8 mouse cellular contexts compared by ENCODE assay signal in genomic region chr17:80059731-80060130, GRCm38 (mm10). TPM values are rescaled to one million over a fixed set of nuclear protein-coding genes. Genes with fewer than 3 reads are reported as not detected.
DNase-seq lines count a peak whose midpoint lies in the region; ATAC-seq lines count a peak whose summit lies in the region.

No protein-coding gene starts in this region.

- no peaks in the 10 kb centered on the region for H3K9me3 ChIP-seq in kidney, embryonic 14.5 days (ENCODE audit: control insufficient read depth, low read length)
- H3K9me3 ChIP-seq in embryonic facial prominence, embryonic 14.5 days (ENCODE audit: control insufficient read depth, low read length), result no peaks in the 10 kb centered on the region
- no peaks in the 10 kb centered on the region for H3K9me3 ChIP-seq in intestine, embryonic 14.5 days (ENCODE audit: control insufficient read depth, low read length)
- no peaks in the 10 kb centered on the region for H3K9me3 ChIP-seq in midbrain, embryonic 15.5 days

- H3K4me2 ChIP-seq in kidney, embryonic 14.5 days (replicated peaks; ENCODE audit: low read depth, low read length), result peak overlapping the region; percentile 62
- peak overlapping the region; percentile 65 for H3K4me2 ChIP-seq in embryonic facial prominence, embryonic 14.5 days (ENCODE audit: low read depth, low read length)
- peak overlapping the region; percentile 91 for H3K4me2 ChIP-seq in intestine, embryonic 14.5 days (ENCODE audit: low read length)
- peak overlapping the region; percentile 73 for H3K4me2 ChIP-seq in midbrain, embryonic 15.5 days

- H3K4me1 ChIP-seq in kidney, embryonic 14.5 days (ENCODE audit: control insufficient read depth, insufficient read depth, low read length), result peaks cover 14% of the 10 kb centered on the region
- peaks cover 17% of the 10 kb centered on the region; the same call in 1 of the 2 replicates for H3K4me1 ChIP-seq in embryonic facial prominence, embryonic 14.5 days (ENCODE audit: control insufficient read depth, insufficient read depth, low read length)
- peaks cover 17% of the 10 kb centered on the region for H3K4me1 ChIP-seq in intestine, embryonic 14.5 days (replicated peaks; ENCODE audit: control insufficient read depth, insufficient read depth, low read length)
- H3K4me1 ChIP-seq in midbrain, embryonic 15.5 days, result peaks cover 36% of the 10 kb centered on the region

- no peaks in the 10 kb centered on the region for H3K27me3 ChIP-seq in kidney, embryonic 14.5 days (ENCODE audit: control insufficient read depth, insufficient read depth, low read length)
- H3K27me3 ChIP-seq in embryonic facial prominence, embryonic 14.5 days (replicated peaks; ENCODE audit: control insufficient read depth, insufficient read depth, low read length), result no peaks in the 10 kb centered on the region
- H3K27me3 ChIP-seq in intestine, embryonic 14.5 days (replicated peaks; ENCODE audit: control insufficient read depth, insufficient read depth, low read length), result no peaks in the 10 kb centered on the region
- no peaks in the 10 kb centered on the region for H3K27me3 ChIP-seq in midbrain, embryonic 15.5 days (replicated peaks)

- DNase-seq in kidney, adult 9 months, result no peak
- no peak for DNase-seq in embryonic facial prominence, embryonic 14.5 days (ENCODE audit: low spot score)
- no peak for DNase-seq in intestine, embryonic 14.5 days (ENCODE audit: low spot score)
- no peak for DNase-seq in spleen, adult 18-20 months
- DNase-seq in adrenal gland, postnatal 25 days, result no peak

- H3K4me3 ChIP-seq in kidney, embryonic 14.5 days (ENCODE audit: low read length), result peak overlapping the region; percentile 90
- H3K4me3 ChIP-seq in embryonic facial prominence, embryonic 14.5 days (ENCODE audit: low read depth, low read length), result peak overlapping the region; percentile 100
- peak overlapping the region; percentile 100 for H3K4me3 ChIP-seq in intestine, embryonic 14.5 days (ENCODE audit: low read depth, low read length)
- H3K4me3 ChIP-seq in midbrain, embryonic 15.5 days, result peak overlapping the region; percentile 55

- WGBS in kidney, embryonic 14.5 days, result 7% methylated on average over 1 of the region's 1 CpGs
- 0% methylated on average over 1 of the region's 1 CpGs for WGBS in embryonic facial prominence, embryonic 14.5 days
- WGBS in intestine, embryonic 14.5 days, result 18% methylated on average over 1 of the region's 1 CpGs
- 7% methylated on average over 1 of the region's 1 CpGs for WGBS in midbrain, embryonic 15.5 days

- no peak for ATAC-seq in kidney, embryonic 14.5 days (ENCODE audit: low FRiP score, low TSS enrichment)
- no peak for ATAC-seq in embryonic facial prominence, embryonic 14.5 days (ENCODE audit: low read depth)
- ATAC-seq in intestine, embryonic 14.5 days (replicated peaks; ENCODE audit: low FRiP score, low TSS enrichment, low read depth), result no peak
- ATAC-seq in midbrain, embryonic 15.5 days (replicated peaks), result no peak
- ATAC-seq in granulocyte monocyte progenitor cell, adult 5-6 weeks (replicated peaks; ENCODE audit: poor library complexity, severe bottlenecking), result no peak

- H3K27ac ChIP-seq in kidney, embryonic 14.5 days (ENCODE audit: low read depth, low read length), result no peak overlapping the region
- H3K27ac ChIP-seq in embryonic facial prominence, embryonic 14.5 days (replicated peaks; ENCODE audit: low read depth, low read length), result no peak overlapping the region
- H3K27ac ChIP-seq in intestine, embryonic 14.5 days (ENCODE audit: low read depth), result no peak overlapping the region
- no peak overlapping the region for H3K27ac ChIP-seq in midbrain, embryonic 15.5 days

- no peak overlapping the region; the same call in 1 of the 2 replicates for H3K9ac ChIP-seq in kidney, embryonic 14.5 days (ENCODE audit: low read depth, low read length)
- H3K9ac ChIP-seq in embryonic facial prominence, embryonic 14.5 days (ENCODE audit: low read depth, low read length), result 0 out of 2 replicates have a peak overlapping the region, but pooled peaks have one; percentile 19
- peak overlapping the region; percentile 99 for H3K9ac ChIP-seq in intestine, embryonic 14.5 days (ENCODE audit: low read length)
- no peak overlapping the region for H3K9ac ChIP-seq in midbrain, embryonic 15.5 days

- H3K36me3 ChIP-seq in kidney, embryonic 14.5 days (ENCODE audit: control insufficient read depth, insufficient read depth, low read length), result no peaks in the 10 kb centered on the region; the same call in 1 of the 2 replicates
- no peaks in the 10 kb centered on the region for H3K36me3 ChIP-seq in embryonic facial prominence, embryonic 14.5 days (ENCODE audit: control insufficient read depth, insufficient read depth, low read length)
- H3K36me3 ChIP-seq in intestine, embryonic 14.5 days (ENCODE audit: control insufficient read depth, insufficient read depth, low read length), result peaks cover 5% of the 10 kb centered on the region; the same call in 1 of the 2 replicates
- H3K36me3 ChIP-seq in midbrain, embryonic 15.5 days (replicated peaks), result no peaks in the 10 kb centered on the region

RNA-seq across cellular contexts. Expression of gene Hnrnpll, which starts 2.4 kb away (rescaled TPM):
- polyA plus RNA-seq in kidney, embryonic 14.5 days (2014; fragmentation: Nextera tagmentation; extraction: Ambion mirVana), result 75.2 and 90.1 TPM in 2 replicates
- 55.6 and 61.0 TPM in 2 replicates for polyA plus RNA-seq in embryonic facial prominence, embryonic 14.5 days (2014; fragmentation: Nextera tagmentation; extraction: Ambion mirVana)
- 58.4 and 59.1 TPM in 2 replicates for polyA plus RNA-seq in intestine, embryonic 14.5 days (2014; fragmentation: Nextera tagmentation; extraction: Ambion mirVana)
- 63.7 and 65.5 TPM in 2 replicates for polyA plus RNA-seq in midbrain, embryonic 15.5 days (2015; fragmentation: Nextera tagmentation; extraction: Ambion mirVana)
- total RNA-seq in adrenal gland, postnatal 25 days (2021), result 57.6 and 66.2 TPM in 2 replicates
- total RNA-seq in granulocyte monocyte progenitor cell, adult 5-6 weeks (2014; fragmentation: Nextera tagmentation), result 66.9 and 88.2 TPM in 2 replicates
- 61.4 and 71.8 TPM in 2 replicates for total RNA-seq in granulocyte monocyte progenitor cell, adult 5-6 weeks (2017)

Comparison
In these comparisons a context has a peak if more than half of its experiments do, and no peak if none do; other contexts are left out.
1. H3K9ac ChIP-seq: peak in embryonic facial prominence, embryonic 14.5 days (single experiment) and intestine, embryonic 14.5 days (single experiment); none in kidney, embryonic 14.5 days (single experiment) and midbrain, embryonic 15.5 days (single experiment).
2. Peak in every context shown above with its lines, with median percentiles within 50 percentile points of each other: H3K4me2 ChIP-seq and H3K4me3 ChIP-seq.